Mouse (Mus musculus): ENCODE measurements around the gene Ap3s2. TPM values are rescaled to one million over a fixed set of nuclear protein-coding genes. Genes with fewer than 3 reads are reported as not detected.

The Ap3s2 gene
- polyA plus RNA-seq, 2 experiments: 23.1 to 27.3 TPM

GRCm38 (mm10) chr7:79928516-79929052 is 8.1 kb upstream of the Ap3s2 start:
- peaks cover 21% of the 10 kb centered on the region for H3K36me3 ChIP-seq (ENCODE audit: control insufficient read depth, insufficient read depth, low read length)

GRCm38 (mm10) chr7:79914556-79914955 is 5.9 kb downstream of the Ap3s2 start:
- no peak for TF ChIP-seq POLR2A (IDR thresholded peaks at IDR 0.05; ENCODE audit: borderline replicate concordance, extremely low read depth, insufficient read depth, insufficient read length)
- H3K9ac ChIP-seq (ENCODE audit: low read depth, low read length, severe bottlenecking): no peak overlapping the region
- peak; percentile 57; the same call in 1 of the 2 replicates for ATAC-seq (ENCODE audit: low FRiP score, low read depth)
- 72% methylated on average over 3 of the region's 3 CpGs for WGBS
- no peak overlapping the region for H3K4me2 ChIP-seq (replicated peaks; ENCODE audit: low read depth, low read length, severe bottlenecking)
- peaks cover 40% of the 10 kb centered on the region for H3K36me3 ChIP-seq (ENCODE audit: control insufficient read depth, insufficient read depth, low read length)
- peak; percentile 85 for DNase-seq (ENCODE audit: low spot score)
- no peak overlapping the region for H3K27ac ChIP-seq (replicated peaks; ENCODE audit: low read depth, low read length)
- H3K27me3 ChIP-seq (ENCODE audit: control insufficient read depth, insufficient read depth, low read length): no peaks in the 10 kb centered on the region
- H3K4me3 ChIP-seq (replicated peaks; ENCODE audit: low read length): no peak overlapping the region
- peaks cover under 1% of the 10 kb centered on the region for H3K4me1 ChIP-seq (ENCODE audit: control insufficient read depth, insufficient read depth, low read length)
- no peaks in the 10 kb centered on the region for H3K9me3 ChIP-seq (ENCODE audit: control insufficient read depth, low read length)

More at GRCm38 (mm10) chr7:79928516-79929052, 8.1 kb upstream of the Ap3s2 start:
- H3K4me2 ChIP-seq (replicated peaks; ENCODE audit: low read depth, low read length, severe bottlenecking): no peak overlapping the region
- no peak overlapping the region for H3K9ac ChIP-seq (ENCODE audit: low read depth, low read length, severe bottlenecking)
- ATAC-seq (ENCODE audit: low FRiP score, low read depth) (no peak), DNase-seq (ENCODE audit: low spot score) (no peak)
- no peak for TF ChIP-seq POLR2A (IDR thresholded peaks at IDR 0.05; ENCODE audit: borderline replicate concordance, extremely low read depth, insufficient read depth, insufficient read length)
- H3K4me1 ChIP-seq (ENCODE audit: control insufficient read depth, insufficient read depth, low read length): no peaks in the 10 kb centered on the region
- H3K27me3 ChIP-seq (ENCODE audit: control insufficient read depth, insufficient read depth, low read length): no peaks in the 10 kb centered on the region
- H3K4me3 ChIP-seq (replicated peaks; ENCODE audit: low read length): no peak overlapping the region
- 77% methylated on average over 2 of the region's 2 CpGs for WGBS
- H3K9me3 ChIP-seq (ENCODE audit: control insufficient read depth, low read length): no peaks in the 10 kb centered on the region
- no peak overlapping the region for H3K27ac ChIP-seq (replicated peaks; ENCODE audit: low read depth, low read length)

DNA sequence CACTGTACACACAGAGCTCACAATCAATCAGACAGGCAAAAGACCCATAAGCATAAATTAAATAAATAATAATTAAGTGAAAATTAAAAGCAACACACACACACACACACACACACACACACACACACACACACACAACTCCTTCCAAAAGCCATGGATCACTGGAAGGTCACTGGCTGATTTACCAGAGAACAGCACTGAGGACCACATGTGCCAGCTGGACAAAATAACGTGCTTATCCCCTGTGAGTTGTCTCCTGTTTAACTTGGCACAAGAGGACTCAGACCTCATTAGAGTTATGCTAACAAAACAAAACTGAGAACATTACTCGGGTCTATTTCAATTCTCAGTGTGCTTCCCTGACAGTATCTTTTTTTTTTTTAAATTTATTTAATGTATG is 13.1 kb downstream of the Ap3s2 start:
- Histone ChIP-seq H3K4me3 (replicated peaks; ENCODE audit: low read length) (no peak overlapping the region), H3K36me3 (ENCODE audit: control insufficient read depth, insufficient read depth, low read length) (peaks cover 59% of the 10 kb centered on the region), H3K9me3 (ENCODE audit: control insufficient read depth, low read length) (no peaks in the 10 kb centered on the region), H3K4me2 (replicated peaks; ENCODE audit: low read depth, low read length, severe bottlenecking) (no peak overlapping the region), H3K27me3 (ENCODE audit: control insufficient read depth, insufficient read depth, low read length) (no peaks in the 10 kb centered on the region), H3K4me1 (ENCODE audit: control insufficient read depth, insufficient read depth, low read length) (no peaks in the 10 kb centered on the region), H3K9ac (ENCODE audit: low read depth, low read length, severe bottlenecking) (no peak overlapping the region), H3K27ac (replicated peaks; ENCODE audit: low read depth, low read length) (no peak overlapping the region)
- DNase-seq (ENCODE audit: low spot score): no peak
- no peak for ATAC-seq (ENCODE audit: low FRiP score, low read depth)
- TF ChIP-seq POLR2A (IDR thresholded peaks at IDR 0.05; ENCODE audit: borderline replicate concordance, extremely low read depth, insufficient read depth, insufficient read length): no peak
- 68% methylated on average over 2 of the region's 2 CpGs for WGBS

DNA sequence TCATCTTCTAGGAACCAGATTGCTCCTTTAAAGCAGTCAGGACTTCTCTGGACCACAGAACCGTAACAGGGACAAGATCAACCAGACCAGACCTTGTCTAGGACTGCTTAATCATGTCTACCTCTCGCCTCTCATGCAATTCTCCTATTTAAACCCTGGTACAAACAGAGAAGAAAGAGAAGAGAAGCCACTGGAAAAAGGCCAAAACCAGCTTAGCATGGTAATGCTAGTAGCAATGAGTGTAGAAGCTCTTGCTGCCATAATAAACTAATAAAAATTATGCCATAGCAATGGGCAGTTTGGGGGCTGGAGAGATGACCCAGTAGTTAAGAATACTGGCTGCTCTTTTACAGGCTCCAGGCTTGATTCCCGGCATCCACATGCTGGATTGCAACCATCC is 13.5 kb downstream of the Ap3s2 start:
- H3K27me3 ChIP-seq (ENCODE audit: control insufficient read depth, insufficient read depth, low read length): no peaks in the 10 kb centered on the region
- no peaks in the 10 kb centered on the region for H3K4me1 ChIP-seq (ENCODE audit: control insufficient read depth, insufficient read depth, low read length)
- 92% methylated on average over 3 of the region's 3 CpGs for WGBS
- ATAC-seq (ENCODE audit: low FRiP score, low read depth) (no peak), DNase-seq (ENCODE audit: low spot score) (no peak)
- H3K9me3 ChIP-seq (ENCODE audit: control insufficient read depth, low read length): no peaks in the 10 kb centered on the region
- no peak for TF ChIP-seq POLR2A (IDR thresholded peaks at IDR 0.05; ENCODE audit: borderline replicate concordance, extremely low read depth, insufficient read depth, insufficient read length)
- H3K4me2 ChIP-seq (replicated peaks; ENCODE audit: low read depth, low read length, severe bottlenecking): no peak overlapping the region
- H3K4me3 ChIP-seq (replicated peaks; ENCODE audit: low read length): no peak overlapping the region
- H3K36me3 ChIP-seq (ENCODE audit: control insufficient read depth, insufficient read depth, low read length): peaks cover 63% of the 10 kb centered on the region
- no peak overlapping the region for H3K27ac ChIP-seq (replicated peaks; ENCODE audit: low read depth, low read length)
- H3K9ac ChIP-seq (ENCODE audit: low read depth, low read length, severe bottlenecking): no peak overlapping the region

GRCm38 (mm10) chr7:79905193-79905592 is 15.3 kb downstream of the Ap3s2 start:
- H3K9ac ChIP-seq (ENCODE audit: low read depth, low read length, severe bottlenecking): no peak overlapping the region
- H3K4me3 ChIP-seq (replicated peaks; ENCODE audit: low read length): no peak overlapping the region
- H3K4me2 ChIP-seq (replicated peaks; ENCODE audit: low read depth, low read length, severe bottlenecking): no peak overlapping the region
- ATAC-seq (ENCODE audit: low FRiP score, low read depth): no peak
- peaks cover 76% of the 10 kb centered on the region for H3K36me3 ChIP-seq (ENCODE audit: control insufficient read depth, insufficient read depth, low read length)
- no peaks in the 10 kb centered on the region for H3K9me3 ChIP-seq (ENCODE audit: control insufficient read depth, low read length)
- no peak overlapping the region for H3K27ac ChIP-seq (replicated peaks; ENCODE audit: low read depth, low read length)
- DNase-seq (ENCODE audit: low spot score): no peak
- no peaks in the 10 kb centered on the region for H3K4me1 ChIP-seq (ENCODE audit: control insufficient read depth, insufficient read depth, low read length)
- no peaks in the 10 kb centered on the region for H3K27me3 ChIP-seq (ENCODE audit: control insufficient read depth, insufficient read depth, low read length)
- 92% methylated on average over 4 of the region's 4 CpGs for WGBS
- TF ChIP-seq POLR2A (IDR thresholded peaks at IDR 0.05; ENCODE audit: borderline replicate concordance, extremely low read depth, insufficient read depth, insufficient read length): no peak
